Mouse (Mus musculus): ENCODE measurements around the gene Fam76a. TPM values are rescaled to one million over a fixed set of nuclear protein-coding genes. Genes with fewer than 3 reads are reported as not detected.
"Not testable (repeated sequence)": the region's sequence is repeated elsewhere in the genome, so short reads cannot be mapped to it uniquely, and the experiment has no call there.

Fam76a gene
- polyA plus RNA-seq, 1 experiment from 2014 or later = 47.5 TPM

GRCm38 (mm10) chr4:132939421-132940127 lies 17.2 kb upstream of the Fam76a start:
- Histone ChIP-seq H3K27me3 (ENCODE audit: control insufficient read depth, insufficient read depth, low read length) (no peaks in the 10 kb centered on the region), H3K4me2 (ENCODE audit: low read length) (no peak overlapping the region), H3K4me3 (replicated peaks; ENCODE audit: low read depth, low read length) (no peak overlapping the region), H3K9ac (replicated peaks; ENCODE audit: low read length) (no peak overlapping the region), H3K36me3 (ENCODE audit: control insufficient read depth, insufficient read depth, low read length) (no peaks in the 10 kb centered on the region), H3K27ac (replicated peaks; ENCODE audit: low read depth, low read length) (0 out of 2 replicates have a peak overlapping the region, but pooled peaks have one; percentile 79), H3K9me3 (ENCODE audit: control insufficient read depth, low read length) (no peaks in the 10 kb centered on the region), H3K4me1 (ENCODE audit: control insufficient read depth, insufficient read depth, low read length) (no peaks in the 10 kb centered on the region)
- no peak for ATAC-seq (ENCODE audit: low FRiP score, low TSS enrichment)
- peak; percentile 79 for DNase-seq
- 25% methylated on average over 22 of the region's 22 CpGs for WGBS

GRCm38 (mm10) chr4:132938181-132938941 lies 16.0 kb upstream of the Fam76a start:
- WGBS = 32% methylated on average over 12 of the region's 12 CpGs
- peak overlapping the region; percentile 2; the same call in 1 of the 2 replicates for H3K4me2 ChIP-seq (ENCODE audit: low read length)
- no peaks in the 10 kb centered on the region for H3K27me3 ChIP-seq (ENCODE audit: control insufficient read depth, insufficient read depth, low read length)
- ATAC-seq (ENCODE audit: low FRiP score, low TSS enrichment) = peak; percentile 74; the same call in 1 of the 2 replicates
- no peaks in the 10 kb centered on the region for H3K4me1 ChIP-seq (ENCODE audit: control insufficient read depth, insufficient read depth, low read length)
- H3K4me3 ChIP-seq (replicated peaks; ENCODE audit: low read depth, low read length) = no peak overlapping the region
- peak; percentile 80 for DNase-seq
- peak overlapping the region; percentile 79 for H3K27ac ChIP-seq (replicated peaks; ENCODE audit: low read depth, low read length)
- H3K9me3 ChIP-seq (ENCODE audit: control insufficient read depth, low read length) = no peaks in the 10 kb centered on the region
- H3K9ac ChIP-seq (replicated peaks; ENCODE audit: low read length) = no peak overlapping the region
- H3K36me3 ChIP-seq (ENCODE audit: control insufficient read depth, insufficient read depth, low read length) = no peaks in the 10 kb centered on the region

- no peaks in the 10 kb centered on the region for H3K36me3 ChIP-seq (ENCODE audit: control insufficient read depth, insufficient read depth, low read length)
- no peaks in the 10 kb centered on the region for H3K27me3 ChIP-seq (ENCODE audit: control insufficient read depth, insufficient read depth, low read length)
- no peak overlapping the region for H3K4me2 ChIP-seq (ENCODE audit: low read length)
- H3K27ac ChIP-seq (replicated peaks; ENCODE audit: low read depth, low read length) = no peak overlapping the region; the same call in 1 of the 2 replicates
- no peak overlapping the region for H3K4me3 ChIP-seq (replicated peaks; ENCODE audit: low read depth, low read length)
- H3K9ac ChIP-seq (replicated peaks; ENCODE audit: low read length) = no peak overlapping the region
- DNase-seq = peak; percentile 43
- 13% methylated on average over 7 of the region's 7 CpGs for WGBS
- H3K4me1 ChIP-seq (ENCODE audit: control insufficient read depth, insufficient read depth, low read length) = no peaks in the 10 kb centered on the region
- no peak for ATAC-seq (ENCODE audit: low FRiP score, low TSS enrichment)
- no peaks in the 10 kb centered on the region for H3K9me3 ChIP-seq (ENCODE audit: control insufficient read depth, low read length)
These were observed 12.3 kb upstream of the Fam76a start for GRCm38 (mm10) chr4:132934639-132935038.

GRCm38 (mm10) chr4:132932752-132933404 lies 10.5 kb upstream of the Fam76a start:
- 82% methylated on average over 4 of the region's 4 CpGs for WGBS
- Histone ChIP-seq H3K4me1 (ENCODE audit: control insufficient read depth, insufficient read depth, low read length) (no peaks in the 10 kb centered on the region), H3K9ac (replicated peaks; ENCODE audit: low read length) (no peak overlapping the region), H3K4me3 (replicated peaks; ENCODE audit: low read depth, low read length) (no peak overlapping the region), H3K9me3 (ENCODE audit: control insufficient read depth, low read length) (no peaks in the 10 kb centered on the region), H3K36me3 (ENCODE audit: control insufficient read depth, insufficient read depth, low read length) (no peaks in the 10 kb centered on the region), H3K27ac (replicated peaks; ENCODE audit: low read depth, low read length) (no peak overlapping the region), H3K27me3 (ENCODE audit: control insufficient read depth, insufficient read depth, low read length) (no peaks in the 10 kb centered on the region), H3K4me2 (ENCODE audit: low read length) (no peak overlapping the region)
- ATAC-seq (ENCODE audit: low FRiP score, low TSS enrichment) (no peak), DNase-seq (no peak)

GRCm38 (mm10) chr4:132930784-132931183 lies 8.4 kb upstream of the Fam76a start:
- Histone ChIP-seq H3K27ac (replicated peaks; ENCODE audit: low read depth, low read length) (no peak overlapping the region), H3K4me2 (ENCODE audit: low read length) (no peak overlapping the region), H3K27me3 (ENCODE audit: control insufficient read depth, insufficient read depth, low read length) (no peaks in the 10 kb centered on the region), H3K4me1 (ENCODE audit: control insufficient read depth, insufficient read depth, low read length) (no peaks in the 10 kb centered on the region), H3K9ac (replicated peaks; ENCODE audit: low read length) (no peak overlapping the region), H3K4me3 (replicated peaks; ENCODE audit: low read depth, low read length) (no peak overlapping the region), H3K9me3 (ENCODE audit: control insufficient read depth, low read length) (no peaks in the 10 kb centered on the region), H3K36me3 (ENCODE audit: control insufficient read depth, insufficient read depth, low read length) (no peaks in the 10 kb centered on the region)
- ATAC-seq (ENCODE audit: low FRiP score, low TSS enrichment) = no peak
- peak; percentile 81 for DNase-seq
- WGBS = 7% methylated on average over 8 of the region's 8 CpGs

- ATAC-seq (ENCODE audit: low FRiP score, low TSS enrichment); DNase-seq; H3K4me1 ChIP-seq (ENCODE audit: control insufficient read depth, insufficient read depth, low read length); H3K27me3 ChIP-seq (ENCODE audit: control insufficient read depth, insufficient read depth, low read length); H3K4me3 ChIP-seq (replicated peaks; ENCODE audit: low read depth, low read length); H3K9ac ChIP-seq (replicated peaks; ENCODE audit: low read length); H3K4me2 ChIP-seq (ENCODE audit: low read length); H3K27ac ChIP-seq (replicated peaks; ENCODE audit: low read depth, low read length); H3K9me3 ChIP-seq (ENCODE audit: control insufficient read depth, low read length); H3K36me3 ChIP-seq (ENCODE audit: control insufficient read depth, insufficient read depth, low read length): not testable (repeated sequence)
- 68% methylated on average over 2 of the region's 2 CpGs for WGBS
These were observed 4.2 kb upstream of the Fam76a start for GRCm38 (mm10) chr4:132926520-132926919.

- DNase-seq (peak; percentile 65), ATAC-seq (ENCODE audit: low FRiP score, low TSS enrichment) (peak; percentile 55; the same call in 1 of the 2 replicates)
- H3K9me3 ChIP-seq (ENCODE audit: control insufficient read depth, low read length) = no peaks in the 10 kb centered on the region
- H3K4me1 ChIP-seq (ENCODE audit: control insufficient read depth, insufficient read depth, low read length) = peaks cover 6% of the 10 kb centered on the region
- peak overlapping the region; percentile 89 for H3K27ac ChIP-seq (replicated peaks; ENCODE audit: low read depth, low read length)
- peak overlapping the region; percentile 96 for H3K4me3 ChIP-seq (replicated peaks; ENCODE audit: low read depth, low read length)
- peak overlapping the region; percentile 89 for H3K9ac ChIP-seq (replicated peaks; ENCODE audit: low read length)
- H3K36me3 ChIP-seq (ENCODE audit: control insufficient read depth, insufficient read depth, low read length) = peaks cover 16% of the 10 kb centered on the region
- WGBS = under 1% methylated on average over 46 of the region's 50 CpGs
- peak overlapping the region; percentile 71 for H3K4me2 ChIP-seq (ENCODE audit: low read length)
- H3K27me3 ChIP-seq (ENCODE audit: control insufficient read depth, insufficient read depth, low read length) = no peaks in the 10 kb centered on the region
These were observed 262 bp downstream of the Fam76a start for GRCm38 (mm10) chr4:132922061-132922530.

- 43% methylated on average over 12 of the region's 12 CpGs for WGBS
- H3K27me3 ChIP-seq (ENCODE audit: control insufficient read depth, insufficient read depth, low read length) = no peaks in the 10 kb centered on the region
- peak overlapping the region; percentile 71 for H3K4me2 ChIP-seq (ENCODE audit: low read length)
- H3K4me3 ChIP-seq (replicated peaks; ENCODE audit: low read depth, low read length) = peak overlapping the region; percentile 96
- H3K9me3 ChIP-seq (ENCODE audit: control insufficient read depth, low read length) = no peaks in the 10 kb centered on the region
- ATAC-seq (ENCODE audit: low FRiP score, low TSS enrichment) (no peak), DNase-seq (no peak)
- peaks cover 20% of the 10 kb centered on the region for H3K36me3 ChIP-seq (ENCODE audit: control insufficient read depth, insufficient read depth, low read length)
- H3K4me1 ChIP-seq (ENCODE audit: control insufficient read depth, insufficient read depth, low read length) = peaks cover 6% of the 10 kb centered on the region
- H3K9ac ChIP-seq (replicated peaks; ENCODE audit: low read length) = peak overlapping the region; percentile 89
- H3K27ac ChIP-seq (replicated peaks; ENCODE audit: low read depth, low read length) = no peak overlapping the region
These were observed 870 bp downstream of the Fam76a start for GRCm38 (mm10) chr4:132921488-132921887.
